Mouse (Mus musculus) ES-E14 (cell line): Measurements from ENCODE around the gene Igdcc3. TPM values are rescaled to one million over a fixed set of nuclear protein-coding genes. Genes with fewer than 3 reads are reported as not detected.

ENCODE experiments used
- DNase-seq: peaks from one replicate; pipeline ENCODE4 v3.0.0-alpha.2; 2013; ENCODE audit warnings: low read depth, low spot score
- H3K27ac ChIP-seq: 2 replicates; pipeline ENCODE4 v1.5.1; 2012; ENCODE audit warnings: low read depth, mild to moderate bottlenecking, low read length, moderate library complexity, mixed read lengths; ENCODE audit not compliant: poor library complexity, insufficient read depth, severe bottlenecking
- H3K36me3 ChIP-seq: 2 replicates; pipeline ENCODE4 v1.6.1; 2012; ENCODE audit warnings: mild to moderate bottlenecking, low read length, moderate library complexity, mixed read lengths; ENCODE audit not compliant: control insufficient read depth, poor library complexity, insufficient read depth, severe bottlenecking
- H3K4me1 ChIP-seq, 2 experiments: fragments of 150-350 bp in 1 of 2; sonication (generic) in 1 of 2; 2 replicates each; pipeline ENCODE4 v1.6.1; 2012; ENCODE audit warnings: low read length in 2 of 2, mild to moderate bottlenecking in 1 of 2, mixed read lengths in 1 of 2; ENCODE audit not compliant: control insufficient read depth in 2 of 2, insufficient read depth in 2 of 2, poor library complexity in 1 of 2
- H3K4me3 ChIP-seq, 2 experiments: fragments of 150-350 bp in 1 of 2; sonication (generic) in 1 of 2; 2 replicates each; pipeline ENCODE4 v1.5.1; 2012; ENCODE audit warnings: low read length in 2 of 2, low read depth in 1 of 2, mild to moderate bottlenecking in 1 of 2, mixed read lengths in 1 of 2; ENCODE audit not compliant: insufficient read depth in 1 of 2, poor library complexity in 1 of 2, severe bottlenecking in 1 of 2
- H3K9ac ChIP-seq: 2 replicates; pipeline ENCODE4 v1.6.1; 2012; ENCODE audit warnings: low read depth, mild to moderate bottlenecking, low read length, mixed read lengths; ENCODE audit not compliant: poor library complexity, insufficient read depth, severe bottlenecking
- H3K9me3 ChIP-seq: fragments of 150-350 bp; sonication (generic); 2 replicates; pipeline ENCODE4 v1.6.1; 2012; ENCODE audit warnings: low read depth, mild to moderate bottlenecking, low read length; ENCODE audit not compliant: control insufficient read depth, insufficient read depth
- CHD2 ChIP-seq: IDR thresholded peaks from 2 replicates; pipeline ENCODE4 v1.6.1; 2014; ENCODE audit warnings: mild to moderate bottlenecking, low read depth, low read length, inconsistent platforms
- HCFC1 ChIP-seq: IDR thresholded peaks from 2 replicates; pipeline ENCODE4 v1.6.1; 2012; ENCODE audit warnings: low read length, inconsistent platforms, borderline replicate concordance; ENCODE audit not compliant: insufficient read depth
- MAFK ChIP-seq: IDR thresholded peaks from 2 replicates; pipeline ENCODE4 v1.6.1; 2014; ENCODE audit warnings: mild to moderate bottlenecking, low read depth, low read length, inconsistent platforms; ENCODE audit not compliant: insufficient read depth
- ZC3H11A ChIP-seq: IDR thresholded peaks from 2 replicates; pipeline ENCODE4 v1.6.1; 2012; ENCODE audit warnings: low read depth, mild to moderate bottlenecking, inconsistent platforms, low read length, borderline replicate concordance
- ZNF384 ChIP-seq: IDR thresholded peaks from 2 replicates; pipeline ENCODE4 v1.6.1; 2012; ENCODE audit warnings: low read depth, low read length, inconsistent platforms
- in situ Hi-C, 2 experiments: fragments of 600-800 bp; cut with MboI; formaldehyde crosslinking; loops; one replicate each; pipeline ENCODE4 v1.15.1; 2025; ENCODE audit warnings: low sequenced_read_pairs in 2 of 2, inconsistent platforms in 1 of 2; ENCODE audit not compliant: unreplicated experiment in 2 of 2
- total RNA-seq: library from RNA; depleted of rRNA; stranded (reverse); fragments of 300-350 nt; gene quantifications from 2 replicates; pipeline ENCODE4 v1.2.3, GENCODE M21; 2012; rRNA removed

Igdcc3 gene
- total RNA-seq, 1 experiment, result 6.0 TPM

- no peak overlapping the region for H3K4me3 ChIP-seq
- DNase-seq, result no peak
- H3K4me1 ChIP-seq, result peaks cover 0 to 8% of the 10 kb centered on the region in 2 experiments; a peak in 1 of 4 replicates
- no peak for TF ChIP-seq ZC3H11A
- no peak for TF ChIP-seq HCFC1
- TF ChIP-seq CHD2, result no peak
- TF ChIP-seq MAFK, result no peak
- TF ChIP-seq ZNF384, result no peak
- H3K9me3 ChIP-seq, result no peaks in the 10 kb centered on the region
- no peak overlapping the region for H3K27ac ChIP-seq
- peaks cover 16% of the 10 kb centered on the region for H3K36me3 ChIP-seq
- H3K9ac ChIP-seq, result no peak overlapping the region
- in situ Hi-C loops, result no loop called here
These were observed 89.3 kb downstream of the Igdcc3 start for GRCm38 (mm10) chr9:65230250-65230649.

- Histone ChIP-seq H3K36me3 (peaks cover 12% of the 10 kb centered on the region), H3K27ac (no peak overlapping the region), H3K4me1 (peaks cover 0 to 4% of the 10 kb centered on the region in 2 experiments; a peak in 1 of 4 replicates), H3K9me3 (no peaks in the 10 kb centered on the region), H3K4me3 (no peak overlapping the region), H3K9ac (no peak overlapping the region)
- in situ Hi-C loops, result no loop called here
- no peak for TF ChIP-seq ZNF384
- TF ChIP-seq MAFK, result no peak
- no peak for TF ChIP-seq HCFC1
- TF ChIP-seq ZC3H11A, result no peak
- TF ChIP-seq CHD2, result no peak
- no peak for DNase-seq
These were observed 90.3 kb downstream of the Igdcc3 start for GRCm38 (mm10) chr9:65231284-65231683.

GRCm38 (mm10) chr9:65233243-65233985, 92.4 kb downstream of the Igdcc3 start:
- no peak for DNase-seq
- TF ChIP-seq CHD2 (no peak), ZNF384 (no peak), ZC3H11A (no peak), HCFC1 (no peak), MAFK (no peak)
- Histone ChIP-seq H3K36me3 (peaks cover 17% of the 10 kb centered on the region), H3K4me3 (no peak overlapping the region), H3K27ac (no peak overlapping the region), H3K9ac (no peak overlapping the region), H3K9me3 (no peaks in the 10 kb centered on the region), H3K4me1 (peaks cover 0 to 4% of the 10 kb centered on the region in 2 experiments; a peak in 1 of 4 replicates)
- in situ Hi-C loops, result no loop called here

- TF ChIP-seq ZC3H11A (no peak), HCFC1 (no peak), CHD2 (no peak), ZNF384 (no peak), MAFK (no peak)
- DNase-seq, result no peak
- H3K4me3 ChIP-seq, result no peak overlapping the region
These were observed 93.7 kb downstream of the Igdcc3 start for GRCm38 (mm10) chr9:65234734-65235133.

More at GRCm38 (mm10) chr9:65234734-65235133, 93.7 kb downstream of the Igdcc3 start:
- Histone ChIP-seq H3K9ac (no peak overlapping the region), H3K36me3 (peaks cover 17% of the 10 kb centered on the region), H3K9me3 (no peaks in the 10 kb centered on the region), H3K27ac (no peak overlapping the region), H3K4me1 (peaks cover 0 to 4% of the 10 kb centered on the region in 2 experiments; a peak in 1 of 4 replicates)
- in situ Hi-C loops, result no loop called here

Other genes with a start within 250 kb of the Igdcc3 start
- gene Slc24a1, start 189.6 kb upstream of the Igdcc3 start, total RNA-seq, result 0.45 and 0.79 TPM in 2 replicates
- gene Ints14, start 180.3 kb upstream of the Igdcc3 start, total RNA-seq, result 35.9 and 37.5 TPM in 2 replicates
- gene Hacd3, start 119.5 kb upstream of the Igdcc3 start, total RNA-seq, result 50.1 and 56.0 TPM in 2 replicates
- gene Dpp8, start 108.8 kb upstream of the Igdcc3 start, total RNA-seq, result 17.9 and 21.6 TPM in 2 replicates
- 8.8 and 17.9 TPM in 2 replicates for gene Igdcc4, start 39.7 kb upstream of the Igdcc3 start, total RNA-seq
- gene Parp16, start 54.2 kb downstream of the Igdcc3 start, total RNA-seq, result 4.9 TPM in 2 replicates
- 0.09 and 0.11 TPM in 2 replicates for gene Cilp, start 124.0 kb downstream of the Igdcc3 start, total RNA-seq
- gene Clpx, start 153.1 kb downstream of the Igdcc3 start, total RNA-seq, result 17.3 and 24.1 TPM in 2 replicates
- gene Pdcd7, start 204.9 kb downstream of the Igdcc3 start, total RNA-seq, result 23.7 and 27.5 TPM in 2 replicates
- 4.5 and 8.5 TPM in 2 replicates for gene Ubap1l, start 219.9 kb downstream of the Igdcc3 start, total RNA-seq